Mouse (Mus musculus): ENCODE measurements around the gene Plekhg1.

Gene Plekhg1

GRCm38 (mm10) chr10:3741791-3742190 lies 1.6 kb downstream of the Plekhg1 start:
- DNase-seq (ENCODE audit: low spot score in 2 of 2): no peak

- DNase-seq (ENCODE audit: low spot score in 2 of 2): no peak
Measured at GRCm38 (mm10) chr10:3743069-3743468, 2.9 kb downstream of the Plekhg1 start.

GRCm38 (mm10) chr10:3743826-3744225 lies 3.7 kb downstream of the Plekhg1 start:
- no peak for DNase-seq (ENCODE audit: low spot score in 2 of 2)

GRCm38 (mm10) chr10:3746794-3747518 lies 6.8 kb downstream of the Plekhg1 start:
- no peak for DNase-seq (ENCODE audit: low spot score in 2 of 2)

GRCm38 (mm10) chr10:3749580-3749979 lies 9.4 kb downstream of the Plekhg1 start:
- DNase-seq (ENCODE audit: low spot score in 2 of 2): no peak

- DNase-seq (ENCODE audit: low spot score in 2 of 2): no peak
Measured at GRCm38 (mm10) chr10:3761992-3762391, 21.8 kb downstream of the Plekhg1 start.

- DNase-seq (ENCODE audit: low spot score in 2 of 2): no peak
Measured at GRCm38 (mm10) chr10:3763199-3763598, 23.0 kb downstream of the Plekhg1 start.

- DNase-seq (ENCODE audit: low spot score in 2 of 2): no peak
Measured at GRCm38 (mm10) chr10:3769131-3769530, 29.0 kb downstream of the Plekhg1 start.

GRCm38 (mm10) chr10:3774330-3774729 lies 34.2 kb downstream of the Plekhg1 start:
- DNase-seq (ENCODE audit: low spot score in 2 of 2): no peak

GRCm38 (mm10) chr10:3776761-3777160 lies 36.6 kb downstream of the Plekhg1 start:
- no peak for DNase-seq (ENCODE audit: low spot score in 2 of 2)

GRCm38 (mm10) chr10:3785362-3785761 lies 45.2 kb downstream of the Plekhg1 start:
- DNase-seq (ENCODE audit: low spot score in 2 of 2): no peak

- no peak for DNase-seq (ENCODE audit: low spot score in 2 of 2)
Measured at GRCm38 (mm10) chr10:3786531-3786930, 46.4 kb downstream of the Plekhg1 start.

GRCm38 (mm10) chr10:3787006-3787405 lies 46.8 kb downstream of the Plekhg1 start:
- DNase-seq (ENCODE audit: low spot score in 2 of 2): no peak

- no peak for DNase-seq (ENCODE audit: low spot score in 2 of 2)
Measured at GRCm38 (mm10) chr10:3793825-3794224, 53.7 kb downstream of the Plekhg1 start.

GRCm38 (mm10) chr10:3799455-3799854 lies 59.3 kb downstream of the Plekhg1 start:
- no peak for DNase-seq (ENCODE audit: low spot score in 2 of 2)

GRCm38 (mm10) chr10:3801254-3801653 lies 61.1 kb downstream of the Plekhg1 start:
- DNase-seq (ENCODE audit: low spot score in 2 of 2): no peak

- no peak for DNase-seq (ENCODE audit: low spot score in 2 of 2)
Measured at GRCm38 (mm10) chr10:3805334-3805733, 65.2 kb downstream of the Plekhg1 start.

- no peak for DNase-seq (ENCODE audit: low spot score in 2 of 2)
Measured at GRCm38 (mm10) chr10:3807980-3808379, 67.8 kb downstream of the Plekhg1 start.

GRCm38 (mm10) chr10:3810476-3811273 lies 70.5 kb downstream of the Plekhg1 start:
- no peak for DNase-seq (ENCODE audit: low spot score in 2 of 2)

- DNase-seq (ENCODE audit: low spot score in 2 of 2): peak in 1 of 2 experiments; percentile 33
Measured at GRCm38 (mm10) chr10:3818940-3819701, 79.0 kb downstream of the Plekhg1 start.

GRCm38 (mm10) chr10:3823826-3824225 lies 83.7 kb downstream of the Plekhg1 start:
- no peak for DNase-seq (ENCODE audit: low spot score in 2 of 2)

- DNase-seq (ENCODE audit: low spot score in 2 of 2): no peak
Measured at GRCm38 (mm10) chr10:3826043-3826442, 85.9 kb downstream of the Plekhg1 start.

Measured in frontal cortex, postnatal 14 days (tissue).